Mouse (Mus musculus) cerebellum, postnatal 4 days (tissue): ENCODE measurements around the gene Cst6.
A peak's percentile ranks its signal among the peaks of the same experiment; 100 is the strongest.

Experiments used
- DNase-seq, 2 experiments: peaks; one replicate each; pipeline ENCODE4 v3.0.0; 2022; ENCODE audit warnings: low spot score in 2 of 2, mixed read lengths in 1 of 2

Cst6 gene

DNA sequence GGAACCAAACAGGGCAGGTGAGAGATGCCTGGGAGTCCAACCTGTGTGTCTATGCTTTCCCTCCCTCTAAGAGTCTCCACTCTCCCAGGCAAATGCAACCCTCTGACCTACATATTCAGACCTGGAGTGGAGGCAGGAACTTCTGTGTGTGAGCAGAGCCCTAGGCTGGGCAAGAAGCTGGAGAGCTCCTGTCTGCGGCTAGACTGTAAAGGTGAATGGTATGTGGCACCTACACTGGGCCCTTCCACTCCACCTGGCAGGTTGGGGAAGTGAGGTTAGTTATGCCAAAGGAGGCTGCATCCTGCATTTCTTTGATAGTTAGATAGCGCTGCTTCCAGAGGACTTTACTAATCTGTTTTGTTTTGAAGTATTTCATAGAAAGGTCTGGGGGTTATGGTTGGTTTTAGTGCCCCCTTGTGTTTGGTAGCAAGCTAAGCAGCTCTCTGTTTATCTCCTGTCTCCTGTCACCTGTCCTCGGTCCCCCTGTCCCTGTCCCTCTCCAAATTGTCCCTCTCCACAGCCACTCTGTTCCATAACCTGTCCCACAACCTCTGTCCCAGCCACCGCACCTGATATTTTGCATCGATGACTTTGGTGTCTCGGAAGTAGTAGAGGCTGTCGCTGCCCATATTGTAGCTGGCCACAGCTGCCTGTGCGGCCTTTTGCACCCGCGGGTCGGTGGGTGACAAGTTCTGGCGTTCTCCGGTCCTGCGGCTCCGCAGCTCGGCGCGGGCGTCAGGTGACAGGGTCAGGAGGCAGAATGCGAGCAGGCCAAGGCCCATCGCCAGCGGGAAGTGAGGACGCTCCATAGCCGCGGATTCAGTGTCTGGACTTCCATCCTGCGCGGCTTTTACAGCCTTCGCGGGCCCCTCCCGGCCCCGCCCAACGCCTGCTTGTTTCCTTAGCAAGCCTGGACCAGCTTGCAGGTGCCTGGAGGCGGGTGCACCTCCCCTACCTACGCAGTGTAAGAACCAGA, 560 bp downstream of the Cst6 start:
- peak in 1 of 2 experiments; percentile 31 for DNase-seq

DNA sequence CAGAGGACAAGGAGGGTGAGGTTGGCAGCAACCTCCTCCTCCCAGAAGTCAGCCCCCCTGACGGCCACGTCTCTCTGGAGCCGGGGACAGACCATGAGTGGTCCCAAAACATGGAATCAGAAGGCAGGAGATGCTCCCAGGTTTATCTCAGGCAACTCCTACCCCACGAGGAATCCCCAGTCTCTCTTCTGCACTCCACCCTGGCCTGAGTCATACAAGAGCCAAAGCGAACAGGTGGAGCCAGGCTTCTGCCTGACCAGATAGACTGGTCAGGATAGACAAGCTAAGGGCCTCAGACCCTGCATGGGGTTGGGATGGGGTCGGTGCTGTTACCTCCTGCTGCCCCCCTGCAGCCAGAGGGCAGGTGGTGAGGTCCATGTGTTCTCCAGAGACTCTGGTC, 1.3 kb downstream of the Cst6 start:
- DNase-seq, result no peak

DNA sequence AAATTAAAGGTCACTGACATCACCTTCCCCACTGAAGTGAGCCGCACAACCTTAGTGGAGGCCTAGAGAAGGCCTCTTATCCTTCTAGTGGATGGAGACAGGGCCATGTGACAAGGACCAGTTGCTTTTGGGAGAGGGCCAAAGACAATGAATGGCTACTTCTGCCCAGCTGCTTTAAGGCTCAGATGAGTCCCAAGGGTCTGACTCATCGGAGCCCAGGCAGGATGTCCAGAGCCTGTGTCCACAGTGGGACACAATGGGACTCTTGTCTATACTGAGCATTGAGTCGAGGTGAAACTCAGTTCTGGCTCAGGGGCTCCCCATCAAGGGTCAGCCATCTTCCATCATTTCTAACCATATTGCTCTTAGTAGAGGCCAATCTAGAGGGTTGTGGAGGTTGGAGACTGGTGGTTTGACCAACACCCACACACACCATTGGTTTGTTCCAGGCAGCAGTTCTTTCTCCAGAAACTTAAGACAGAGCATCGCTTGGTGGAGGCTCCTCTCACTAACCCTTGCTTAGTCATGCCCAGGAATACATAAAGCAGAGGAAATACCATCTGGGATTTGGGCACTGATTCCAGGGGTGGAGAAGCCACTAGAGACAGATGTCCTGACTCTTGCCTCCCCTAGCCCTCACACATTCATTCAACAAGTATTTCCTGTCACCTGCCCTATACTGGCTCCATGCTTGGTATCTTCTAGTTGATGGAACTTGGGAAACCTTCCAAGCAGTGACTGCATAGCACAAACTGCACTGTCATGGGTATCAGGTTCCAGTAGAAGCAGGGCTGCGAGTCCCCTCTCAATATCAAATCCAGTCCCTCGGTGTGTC, 3.9 kb downstream of the Cst6 start:
- DNase-seq, result no peak

DNA sequence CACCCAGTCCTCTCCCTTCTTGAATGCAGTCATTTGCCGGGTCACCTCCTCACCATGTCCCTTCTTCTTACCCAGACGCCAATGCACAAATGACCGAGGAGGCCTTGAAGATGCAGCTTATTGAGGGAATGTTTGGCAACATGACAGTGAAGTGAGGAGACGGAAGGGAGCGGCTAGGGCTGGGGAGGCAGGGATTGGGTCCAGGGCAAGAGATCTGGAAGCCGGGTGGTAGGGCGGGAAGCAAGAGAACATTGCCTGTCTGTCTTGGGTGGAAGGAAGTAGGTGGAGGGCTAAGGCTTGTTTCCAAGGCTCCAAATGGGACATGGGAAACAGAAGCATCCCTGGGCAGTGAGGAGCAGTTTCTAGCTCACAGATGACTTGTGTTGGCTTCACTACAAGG, 8.0 kb downstream of the Cst6 start:
- DNase-seq, result no peak

DNA sequence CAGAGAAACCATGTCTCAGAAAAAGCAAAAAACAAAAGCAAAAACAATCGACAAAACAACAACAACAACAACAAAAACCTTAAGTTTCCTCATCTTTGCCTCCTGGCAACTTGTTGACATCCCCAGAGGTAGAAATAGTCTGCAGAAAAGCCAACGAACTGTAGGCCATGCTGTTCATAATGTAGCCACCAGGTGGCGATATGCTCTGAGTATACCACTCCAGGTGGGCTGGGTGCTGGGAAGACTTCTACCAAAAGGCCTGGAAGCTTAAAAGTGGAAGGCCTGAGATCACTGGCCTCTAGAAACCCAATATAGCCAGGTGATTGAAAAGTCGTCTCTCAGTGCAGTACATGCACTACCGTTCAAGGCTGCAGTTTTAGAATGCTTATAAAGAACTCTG, 11.4 kb downstream of the Cst6 start:
- peak; percentile 31 to 72 for DNase-seq

DNA sequence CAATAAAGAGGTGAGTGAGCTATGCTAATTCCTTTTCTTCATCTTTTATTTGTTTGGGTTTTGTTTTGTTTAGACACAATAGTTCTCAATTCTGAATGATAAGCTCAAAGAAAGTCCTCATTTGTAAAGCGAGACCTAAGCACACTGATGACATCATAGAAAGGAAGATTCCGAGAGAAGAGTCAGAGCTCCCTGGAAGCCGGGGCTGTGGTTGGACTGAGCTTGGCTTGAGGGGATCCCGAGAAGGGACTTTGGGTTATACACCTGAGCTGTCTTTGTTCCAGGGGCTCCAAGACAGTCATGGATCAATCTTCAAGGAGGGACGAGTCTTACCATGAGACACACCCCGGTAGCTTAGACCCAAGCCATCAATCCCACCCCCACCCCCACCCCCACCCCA, 13.9 kb downstream of the Cst6 start, which contains the start of gene Catsper1:
TSS of gene Catsper1 (plus strand) at position 301 of the 400 bp plus-strand sequence.
- DNase-seq, result no peak

DNA sequence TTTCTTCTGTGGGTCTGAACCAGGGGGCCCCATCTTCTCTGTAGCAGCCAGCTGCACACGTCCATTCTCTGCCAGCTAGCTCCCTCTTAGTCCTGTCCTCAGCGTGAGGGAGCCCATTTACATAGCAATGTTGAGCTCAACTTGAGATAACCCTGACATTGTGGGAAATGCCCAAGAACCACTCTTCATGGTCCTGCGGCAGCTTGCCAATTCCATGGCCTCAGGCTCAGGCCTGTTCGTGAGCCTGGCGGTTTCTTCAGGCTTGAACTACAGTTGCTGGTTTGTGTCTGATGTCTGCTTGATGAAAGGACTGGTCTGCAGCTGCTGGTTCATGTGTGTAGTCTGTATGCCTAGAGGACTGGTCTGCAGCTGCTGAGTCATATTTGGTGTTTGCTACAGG, 14.6 kb downstream of the Cst6 start:
- no peak for DNase-seq

DNA sequence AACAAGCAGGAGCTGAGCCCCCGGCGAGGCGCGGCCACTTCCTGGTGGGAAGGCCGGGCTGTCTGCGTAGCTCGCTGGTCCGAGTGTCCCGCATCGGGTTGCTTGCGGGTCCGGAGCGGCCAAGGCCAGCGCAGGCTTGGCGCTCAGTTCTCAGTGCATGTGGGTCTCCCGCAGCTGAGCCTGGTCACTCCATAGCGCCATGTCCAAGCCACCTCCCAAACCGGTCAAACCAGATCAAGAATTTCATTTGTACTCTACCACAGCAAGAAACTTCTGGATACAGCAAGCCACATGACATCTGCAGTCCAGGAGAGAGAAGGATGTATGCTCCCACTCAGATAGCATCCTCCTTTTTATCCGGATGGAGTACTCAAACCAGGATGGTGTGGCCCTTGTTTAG, 21.4 kb downstream of the Cst6 start:
- DNase-seq, result no peak

DNA sequence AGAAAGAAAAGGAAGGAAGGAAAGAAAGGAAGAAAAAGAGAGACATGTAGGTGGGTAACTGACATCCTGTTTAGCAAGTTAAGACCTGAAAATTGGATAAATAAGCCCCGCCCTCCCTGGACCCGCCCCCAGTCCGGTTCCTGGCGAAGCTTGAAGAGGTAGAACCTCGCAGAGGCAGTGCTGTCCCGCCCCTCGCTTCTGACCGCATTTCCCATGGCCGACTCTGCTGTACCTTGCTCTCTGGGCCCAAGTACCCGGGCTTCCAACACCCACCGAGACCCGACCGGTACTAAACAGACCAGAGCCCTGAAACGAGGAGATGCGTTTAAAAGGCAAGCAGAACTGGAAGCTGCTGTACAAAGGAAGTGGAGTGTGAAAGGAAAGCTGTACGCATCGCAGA, 25.6 kb downstream of the Cst6 start:
- no peak for DNase-seq

DNA sequence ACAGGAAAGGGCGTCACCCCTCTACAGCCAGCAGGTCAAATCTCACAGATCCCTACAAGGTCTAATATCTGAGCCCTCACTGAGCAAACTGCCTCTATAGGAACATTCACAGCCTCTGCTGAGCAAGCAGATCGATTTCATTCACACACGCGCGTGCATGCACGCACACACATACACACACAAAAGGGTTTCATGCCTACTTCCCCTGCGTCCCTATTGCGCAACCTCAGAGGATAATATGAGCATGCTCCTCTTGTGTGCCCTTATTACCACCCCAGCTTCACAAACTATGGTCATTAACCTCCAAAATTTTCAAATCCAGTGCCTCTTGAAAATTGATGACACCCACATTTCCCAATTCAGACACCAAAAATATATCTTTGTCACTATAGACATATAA, 36.2 kb downstream of the Cst6 start:
- no peak for DNase-seq

DNA sequence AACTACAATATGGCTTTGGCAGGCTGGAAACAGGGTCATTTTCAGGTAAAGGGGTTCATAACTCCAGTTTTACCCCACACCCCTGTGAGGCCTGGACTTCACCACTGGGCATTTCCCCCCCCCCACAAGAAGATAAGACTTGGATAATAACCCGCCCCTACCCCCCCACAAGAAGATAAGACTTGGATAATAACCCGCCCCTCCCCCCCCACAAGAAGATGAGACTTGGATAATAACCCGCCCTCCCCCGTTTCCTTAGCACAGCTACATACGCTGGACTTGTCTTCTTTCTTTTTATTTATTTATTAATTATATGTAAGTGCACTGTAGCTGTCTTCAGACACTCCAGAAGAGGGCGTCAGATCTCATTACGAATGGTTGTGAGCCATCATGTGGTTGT, 40.3 kb downstream of the Cst6 start:
- DNase-seq, result no peak

DNA sequence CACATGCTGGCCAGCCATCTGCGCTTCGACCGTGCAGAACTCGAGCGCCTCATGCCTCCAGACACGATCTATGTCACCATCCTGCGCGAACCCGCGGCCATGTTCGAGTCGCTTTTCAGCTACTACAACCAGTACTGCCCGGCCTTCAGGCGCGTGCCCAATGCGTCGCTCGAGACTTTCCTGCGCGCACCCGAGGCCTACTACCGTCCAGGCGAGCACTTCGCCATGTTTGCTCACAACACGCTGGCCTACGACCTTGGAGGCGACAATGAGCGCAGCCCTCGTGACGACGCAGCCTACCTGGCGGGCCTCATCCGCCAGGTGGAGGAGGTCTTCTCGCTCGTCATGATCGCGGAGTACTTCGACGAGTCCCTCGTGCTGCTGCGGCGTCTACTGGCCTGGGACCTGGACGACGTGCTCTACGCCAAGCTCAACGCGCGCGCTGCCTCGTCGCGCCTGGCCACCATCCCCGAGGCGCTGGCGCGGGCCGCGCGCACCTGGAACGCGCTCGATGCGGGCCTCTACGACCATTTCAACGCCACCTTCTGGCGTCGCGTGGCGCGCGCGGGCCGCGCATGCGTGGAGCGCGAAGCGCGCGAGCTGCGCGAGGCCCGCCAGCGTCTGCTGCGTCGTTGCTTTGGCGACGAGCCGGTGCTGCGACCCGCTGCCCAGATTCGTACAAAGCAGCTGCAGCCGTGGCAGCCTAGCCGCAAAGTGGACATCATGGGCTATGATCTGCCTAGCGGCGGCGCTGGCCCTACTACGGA, 42.2 kb downstream of the Cst6 start:
- DNase-seq, result peak in 1 of 2 experiments; percentile 43

DNA sequence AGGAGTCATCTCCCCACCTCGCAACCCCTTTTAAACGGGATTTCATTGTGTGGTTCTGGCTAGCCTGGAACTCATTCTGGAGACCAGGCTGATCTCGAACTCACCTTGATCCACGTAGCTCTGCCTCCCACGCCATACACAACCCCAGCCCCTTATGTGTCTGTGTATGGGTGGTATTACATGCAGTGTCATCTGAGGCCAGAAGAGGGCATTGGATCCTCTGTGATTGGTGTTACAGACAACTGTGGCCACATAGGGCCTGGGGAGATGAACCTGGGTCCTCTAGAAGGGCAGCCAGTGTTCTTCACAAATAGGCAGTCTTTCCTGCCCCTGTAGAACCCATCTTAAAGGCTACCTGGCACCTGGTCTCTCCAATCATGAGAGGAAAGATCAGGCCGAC, 43.1 kb downstream of the Cst6 start:
- no peak for DNase-seq

DNA sequence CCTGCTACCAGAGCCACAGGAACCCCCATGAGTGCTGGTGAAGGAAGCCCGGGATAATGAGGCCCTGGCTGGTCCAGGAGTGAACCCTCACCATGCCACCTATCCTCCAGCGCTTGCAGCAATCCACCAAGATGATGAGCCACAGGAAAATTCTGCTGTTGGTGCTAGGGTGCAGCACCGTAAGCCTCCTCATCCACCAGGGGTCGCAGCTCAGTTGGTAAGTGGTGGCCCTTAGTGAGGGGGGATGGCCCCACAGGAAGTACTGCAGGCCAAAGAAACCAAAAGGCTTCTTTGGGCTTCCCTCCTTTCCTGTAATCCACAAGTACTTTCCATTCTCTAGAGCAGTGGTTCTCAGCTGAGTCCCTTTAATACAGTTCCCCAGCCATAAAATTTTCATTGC, 46.9 kb downstream of the Cst6 start:
- DNase-seq, result peak in 1 of 2 experiments; percentile 34

DNA sequence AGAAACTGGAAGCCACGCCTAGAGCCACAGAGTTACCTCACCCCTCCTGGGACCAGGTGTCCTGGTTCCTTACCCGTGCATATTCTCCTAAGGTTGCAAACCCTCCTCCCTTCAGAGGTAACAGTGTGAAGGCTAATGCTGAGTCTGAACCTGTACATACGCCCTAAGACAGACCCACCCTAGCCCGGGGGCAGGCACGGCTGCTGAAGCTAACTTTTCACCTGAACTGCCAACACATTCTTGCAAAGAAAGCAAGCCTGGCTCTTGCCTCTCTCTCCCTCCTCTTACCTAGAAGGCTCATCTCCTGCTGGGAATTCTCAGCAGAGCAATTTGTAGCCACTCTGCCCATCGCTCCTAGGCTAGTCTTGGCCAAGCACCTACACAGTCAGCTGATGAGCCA, 48.8 kb downstream of the Cst6 start:
- no peak for DNase-seq

DNA sequence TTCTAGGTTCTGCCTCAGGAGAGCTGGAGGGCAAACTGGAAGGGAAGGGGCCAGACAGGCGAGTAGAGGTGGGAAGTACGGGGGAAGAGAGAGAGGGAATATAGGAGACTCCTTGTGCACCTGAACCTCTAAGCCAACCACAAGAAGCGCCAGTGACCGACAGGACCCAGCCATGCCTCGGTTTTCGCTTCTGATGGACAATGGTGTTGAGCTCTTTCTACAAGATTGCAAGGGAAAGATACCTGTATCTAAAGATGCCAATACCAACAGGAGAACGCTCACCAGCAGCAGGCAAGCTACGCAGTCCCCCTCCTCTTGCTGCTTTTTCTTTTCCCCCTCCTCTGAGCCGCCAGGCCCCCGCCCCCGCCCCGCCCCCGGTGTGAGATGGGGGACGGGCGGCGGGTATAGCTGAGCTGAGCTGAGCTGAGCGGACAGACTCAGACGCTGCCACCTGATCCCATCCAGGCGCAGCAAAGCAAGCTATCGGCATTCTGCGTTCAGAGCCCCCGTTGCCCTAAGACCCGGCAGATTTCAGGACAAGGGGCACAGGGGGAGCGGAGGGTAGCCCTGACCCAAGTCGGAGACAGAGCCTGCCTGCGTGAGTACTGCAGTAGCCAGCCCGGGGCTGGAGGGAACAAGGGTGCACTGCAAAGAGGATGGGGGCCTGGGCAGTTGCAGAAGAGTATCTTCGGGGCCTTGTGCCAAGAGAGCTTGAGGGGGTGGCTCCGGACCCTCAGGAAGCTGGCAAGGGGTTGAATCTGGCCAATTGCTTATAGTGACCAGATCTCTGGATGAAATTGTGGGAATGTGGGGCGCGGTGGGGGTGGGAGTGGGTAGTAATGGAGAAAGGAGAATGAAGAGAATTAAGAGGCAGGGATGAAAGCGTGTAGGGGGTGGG, 51.2 kb downstream of the Cst6 start, which contains the start of gene Gal3st3:
TSS of gene Gal3st3 (plus strand) at position 429 of the 898 bp plus-strand sequence.
- DNase-seq, result peak in 1 of 2 experiments; percentile 51

DNA sequence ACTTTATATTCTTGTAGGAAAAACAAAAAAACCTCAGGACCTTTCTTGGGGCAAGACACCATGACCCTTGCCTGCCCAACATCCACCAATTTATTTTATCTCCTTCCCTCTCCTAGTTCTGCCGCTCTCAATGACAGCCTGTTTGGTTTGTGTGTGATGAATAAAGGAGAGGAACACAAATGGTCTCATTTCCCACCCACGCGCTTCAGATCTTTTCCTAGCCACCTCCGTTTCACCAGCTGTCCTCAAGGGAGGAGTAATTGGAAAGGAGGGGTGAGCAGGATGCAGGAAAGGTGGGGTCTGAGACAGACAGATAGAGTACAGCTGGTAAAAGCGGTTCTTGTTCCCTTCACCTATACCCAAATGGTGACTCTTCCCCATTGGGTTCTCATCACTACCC, 52.7 kb downstream of the Cst6 start:
- DNase-seq, result no peak

DNA sequence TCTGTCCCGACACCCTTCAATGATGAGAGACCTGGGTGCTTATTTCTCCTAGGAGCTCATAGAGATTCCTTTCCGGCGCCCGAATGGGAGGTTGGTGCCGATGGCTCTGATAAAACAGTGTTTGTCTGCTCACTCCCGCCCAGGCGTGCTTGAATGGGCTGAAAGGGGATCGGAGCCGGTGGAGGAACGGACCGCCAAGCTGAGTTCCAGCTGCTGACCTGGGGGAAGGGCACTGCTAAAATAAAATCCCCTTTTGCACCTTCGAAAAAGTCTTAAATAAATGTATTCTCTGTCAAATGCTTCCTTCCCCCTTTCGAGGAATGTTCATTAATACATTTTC, 53.7 kb downstream of the Cst6 start:
- no peak for DNase-seq

DNA sequence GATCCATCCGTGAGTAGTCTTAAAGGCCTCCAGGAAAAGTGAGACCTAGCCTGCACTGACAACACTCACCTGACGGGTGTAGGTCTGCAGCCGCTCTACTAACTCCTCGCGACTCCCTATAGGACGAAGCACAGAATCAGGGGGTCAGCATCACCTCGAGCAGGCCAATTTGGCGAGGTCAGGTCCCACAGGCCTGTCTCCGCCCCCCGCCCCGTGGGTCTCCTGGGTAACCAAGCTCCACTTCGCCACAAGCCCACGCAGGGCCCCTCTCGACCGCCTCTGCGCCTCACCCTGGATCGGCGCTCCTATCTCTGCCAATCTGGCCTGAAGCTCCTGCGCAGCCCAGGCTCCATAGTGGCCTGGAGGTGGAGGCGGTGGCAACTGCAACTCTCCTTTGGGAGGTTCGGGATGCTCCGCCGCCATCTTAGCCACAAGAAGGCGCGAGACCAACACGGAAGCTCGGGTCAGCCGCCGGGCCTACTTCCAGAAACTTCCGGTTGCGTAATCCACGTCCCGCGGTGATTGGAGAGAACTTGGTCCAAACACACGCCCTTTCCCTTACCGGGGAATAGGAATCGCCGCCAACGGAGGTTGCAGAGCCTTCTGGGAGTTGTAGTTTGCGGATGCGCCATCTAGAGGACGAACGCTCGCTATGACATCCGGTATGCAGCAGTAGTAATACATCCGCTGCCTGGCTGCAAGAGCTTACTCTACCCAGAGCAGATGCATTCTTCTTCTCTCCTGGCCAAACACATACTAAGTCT, 54.2 kb downstream of the Cst6 start, which contains the start of gene Sf3b2:
TSS of gene Sf3b2 (minus strand) at position 484 of the 764 bp plus-strand sequence.
- peak; percentile 93 to 98 for DNase-seq
